Mouse (Mus musculus): ENCODE data around the gene Zrsr1.

Zrsr1 gene

DNA sequence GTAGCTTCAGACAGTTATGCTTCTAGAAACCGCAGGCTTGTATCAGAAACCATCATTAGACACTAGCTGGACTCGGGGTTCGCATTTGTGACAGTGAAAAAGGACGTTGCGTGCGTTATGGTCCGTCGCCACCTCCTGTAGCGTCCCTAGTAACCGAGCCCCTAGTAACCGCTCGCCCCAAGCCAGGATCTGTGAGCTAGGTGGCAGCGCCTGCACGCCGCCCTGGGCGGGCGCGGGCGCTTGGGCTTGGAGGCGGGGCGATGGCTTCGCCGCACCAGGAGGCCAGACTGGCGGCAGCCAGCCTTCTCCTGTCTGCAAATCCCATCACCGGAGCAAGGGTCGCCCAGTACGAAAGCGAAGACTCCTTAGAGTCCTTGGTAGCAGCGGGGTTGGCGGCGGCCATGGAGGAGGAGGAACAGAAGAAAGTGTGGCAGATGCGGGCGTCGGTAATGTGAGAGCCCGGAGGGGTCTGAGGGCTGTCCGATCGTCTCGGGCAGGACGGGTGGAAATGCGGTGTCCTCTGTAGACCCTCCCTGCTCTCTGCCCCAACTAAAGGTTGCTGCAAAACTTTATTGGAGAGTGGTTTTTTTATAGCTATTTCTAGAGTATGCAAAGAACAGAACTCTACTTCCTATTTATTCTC is 36.5 kb downstream of the Zrsr1 start:
- peak; percentile 70 for DNase-seq (ENCODE audit: low read depth, low spot score)

DNA sequence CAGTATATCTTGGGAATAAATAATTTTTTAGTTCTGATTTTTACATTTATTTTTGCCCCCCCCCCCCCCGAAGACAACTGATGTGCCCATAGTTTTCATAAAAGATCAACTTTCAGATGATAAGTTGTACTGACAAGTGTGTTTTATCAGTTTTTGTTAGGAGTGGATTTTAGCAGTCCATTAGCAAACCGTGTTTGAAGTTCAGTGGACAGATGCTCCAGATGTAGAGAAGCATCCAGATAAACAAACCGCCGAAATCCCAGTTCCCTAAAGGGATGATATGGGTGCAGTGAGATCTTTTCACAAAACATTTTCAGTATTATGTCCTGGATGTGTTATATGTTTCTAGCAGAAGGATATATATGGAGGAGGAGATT is 37.0 kb downstream of the Zrsr1 start:
- DNase-seq (ENCODE audit: low read depth, low spot score): no peak

DNA sequence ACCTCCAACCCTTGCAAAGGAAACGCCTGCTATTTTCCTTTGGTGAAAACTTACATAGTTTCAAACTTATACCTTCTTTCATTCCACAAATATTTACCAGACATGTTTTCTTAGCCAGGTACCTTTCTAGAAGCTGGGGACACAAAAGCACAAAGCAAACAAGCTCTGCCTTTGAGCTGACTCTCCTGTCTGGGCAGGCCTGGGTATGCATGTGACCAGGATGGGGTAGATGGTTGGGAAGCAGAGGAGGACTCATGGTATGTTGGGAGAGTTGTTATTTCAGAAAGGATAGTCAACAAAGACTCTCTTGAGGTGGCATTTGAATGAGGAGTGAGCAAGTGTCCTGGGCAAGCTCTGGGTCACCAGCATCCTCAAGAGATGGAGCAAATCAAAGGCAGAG is 41.3 kb downstream of the Zrsr1 start:
- DNase-seq (ENCODE audit: low read depth, low spot score): no peak

DNA sequence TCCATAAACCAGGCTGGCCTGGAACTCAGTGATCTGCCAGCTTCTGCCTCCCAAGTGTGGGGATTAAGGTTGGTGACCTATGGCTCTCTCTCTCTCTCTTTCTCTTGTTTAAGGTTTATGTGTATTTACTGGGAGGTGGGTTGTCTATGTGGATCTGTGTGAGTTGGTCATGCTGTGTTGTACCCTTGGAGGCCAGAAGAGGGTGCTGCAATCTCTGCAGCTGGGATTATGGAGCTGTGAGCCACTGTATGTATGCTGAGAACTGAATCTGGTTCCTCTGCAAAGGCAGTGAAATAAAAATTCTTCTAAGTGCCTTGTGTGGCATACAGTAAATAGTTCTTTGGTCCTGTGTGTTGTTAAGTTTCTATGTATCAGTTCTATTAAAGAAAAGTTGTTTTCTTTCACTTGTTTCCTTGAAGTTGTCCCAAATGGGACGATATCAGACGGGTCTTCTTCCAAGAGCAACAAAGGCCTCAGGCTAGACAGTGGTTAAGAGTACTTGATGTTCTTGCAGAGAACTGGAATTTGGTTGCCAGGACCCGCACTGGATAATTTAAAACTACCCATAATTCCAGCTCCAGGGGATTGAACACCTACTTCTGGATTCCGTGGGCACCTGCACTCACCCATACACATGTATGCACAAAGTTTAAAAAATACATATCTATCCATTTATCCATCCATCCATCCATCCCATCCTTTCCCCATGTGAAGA is 41.9 kb downstream of the Zrsr1 start:
- no peak for DNase-seq (ENCODE audit: low read depth, low spot score)

DNA sequence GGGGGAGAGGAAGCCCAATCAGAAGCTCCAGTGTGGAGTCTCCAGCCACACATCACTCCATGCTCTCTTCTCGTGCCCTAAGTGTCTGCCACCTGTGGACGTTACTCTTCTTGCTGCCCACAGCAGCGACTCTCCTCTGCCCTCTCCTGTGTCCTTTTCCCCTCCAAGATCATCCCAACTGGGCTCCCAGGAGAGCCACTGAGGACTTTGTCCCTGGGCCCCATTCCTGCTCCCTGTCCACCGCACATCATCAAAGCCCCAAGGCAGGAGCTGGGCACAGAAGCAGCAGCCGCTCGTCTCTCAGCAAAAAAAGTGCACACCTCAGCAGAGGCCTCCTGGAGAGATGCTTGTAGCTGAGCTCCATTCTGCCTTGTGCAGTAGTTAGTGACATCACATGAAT is 43.2 kb downstream of the Zrsr1 start:
- no peak for DNase-seq (ENCODE audit: low read depth, low spot score)

DNA sequence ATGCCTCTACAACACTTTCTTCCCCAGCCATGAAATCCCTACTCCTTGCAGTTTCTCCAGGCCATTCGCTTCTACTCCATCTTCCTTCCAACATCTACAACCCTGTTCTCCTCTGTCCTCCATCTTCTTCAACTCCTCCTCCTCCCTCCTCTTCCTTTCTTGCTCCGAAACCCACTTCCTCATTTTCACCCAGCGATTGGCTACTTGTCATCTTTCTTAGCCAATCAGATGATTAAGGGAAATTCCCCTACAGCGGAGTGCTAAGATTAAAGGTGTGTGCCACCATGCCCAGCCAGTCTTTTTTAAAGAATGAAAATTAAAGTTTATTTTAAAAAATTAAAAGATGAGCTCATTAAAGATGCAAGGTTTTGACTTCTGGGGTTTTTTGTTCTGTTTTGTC is 46.1 kb downstream of the Zrsr1 start:
- no peak for DNase-seq (ENCODE audit: low read depth, low spot score)

DNA sequence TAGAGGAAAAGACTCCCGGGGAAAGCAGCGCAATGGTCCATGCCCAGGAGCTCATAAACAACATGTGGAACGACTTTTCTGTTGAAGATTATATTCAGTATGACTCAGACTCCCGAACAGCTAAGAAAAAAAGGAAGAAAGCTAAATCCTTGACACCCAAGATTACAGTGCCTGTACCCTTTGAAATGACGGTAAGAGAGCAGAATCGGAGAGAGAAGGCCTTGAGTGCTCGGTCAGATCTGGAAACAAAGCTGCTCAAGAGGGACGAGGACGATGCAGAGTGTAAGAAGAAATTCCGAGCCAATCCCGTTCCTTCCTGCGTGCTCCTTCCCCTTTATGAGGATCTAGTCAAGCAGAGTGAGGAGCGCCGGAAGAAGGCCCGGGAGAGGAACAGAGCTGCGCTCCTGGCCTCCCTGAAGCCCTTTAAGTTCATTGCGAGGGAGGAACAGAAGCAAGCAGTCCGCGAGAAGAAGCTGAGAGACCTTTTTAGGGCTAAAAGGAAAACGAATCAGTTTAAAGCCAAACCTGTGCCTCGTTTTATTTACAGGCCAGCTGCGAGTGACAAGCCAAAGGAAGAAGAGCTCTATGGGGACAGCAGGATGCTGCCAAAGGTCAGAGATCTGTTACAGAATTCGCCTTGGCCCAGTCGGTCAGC is 48.4 kb downstream of the Zrsr1 start:
- DNase-seq (ENCODE audit: low read depth, low spot score): no peak

DNA sequence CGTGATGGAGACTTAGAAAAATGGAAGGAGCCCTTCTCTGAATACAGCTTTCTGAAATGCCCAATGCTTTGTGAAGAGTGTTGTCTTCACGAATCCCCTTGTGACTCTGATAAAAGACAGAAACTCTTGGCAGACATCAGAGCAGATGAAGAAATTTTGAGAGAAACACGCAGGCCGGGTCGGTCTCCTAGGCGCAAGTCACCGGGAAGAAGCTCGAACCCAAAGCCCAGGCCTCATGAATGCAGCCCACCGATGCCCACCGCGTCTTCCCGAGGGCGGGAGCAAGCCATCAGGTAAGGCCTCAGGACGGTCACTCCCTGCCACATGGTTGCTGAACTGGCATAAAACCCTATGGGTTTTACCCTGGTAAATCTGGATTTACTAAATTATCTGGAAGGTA is 49.0 kb downstream of the Zrsr1 start:
- DNase-seq (ENCODE audit: low read depth, low spot score): no peak

DNA sequence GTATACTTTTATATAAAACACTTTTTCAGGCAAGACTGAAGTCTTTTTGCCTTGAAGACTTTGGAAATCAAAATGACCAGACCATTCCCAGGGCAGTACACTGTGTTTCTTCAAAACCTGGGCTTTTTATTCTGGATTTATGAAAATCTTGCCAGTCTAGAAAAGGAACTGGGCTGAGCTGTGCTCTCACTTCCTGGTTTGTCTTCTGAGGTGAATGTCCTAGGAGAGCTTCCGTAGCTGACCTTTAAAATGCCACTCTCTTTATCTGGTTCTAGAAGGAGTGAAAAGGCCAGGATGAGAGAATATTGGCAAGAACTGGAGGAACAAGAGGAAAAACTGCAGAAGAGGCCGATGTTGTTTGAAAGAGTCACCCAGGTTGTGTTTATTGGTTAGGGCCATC is 51.4 kb downstream of the Zrsr1 start:
- no peak for DNase-seq (ENCODE audit: low read depth, low spot score)

DNA sequence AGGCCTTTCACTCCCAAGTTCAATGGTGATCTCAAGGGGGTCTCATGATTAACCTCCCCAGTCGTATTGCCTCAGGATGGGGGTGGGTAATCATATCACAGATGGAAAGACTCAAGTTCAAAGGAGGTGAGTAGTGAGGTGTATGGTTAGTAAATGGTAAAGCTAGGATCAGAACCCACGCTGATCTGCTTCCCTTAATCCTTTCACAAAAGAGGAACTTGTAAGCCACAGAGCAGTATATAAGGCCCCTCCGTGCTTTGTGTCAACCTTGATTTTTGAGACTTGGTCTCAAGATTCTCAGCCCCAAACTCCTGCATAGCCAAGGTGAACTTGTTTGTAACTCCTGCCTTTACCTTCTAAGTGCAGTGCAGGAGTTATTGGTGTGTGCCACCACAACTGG is 52.4 kb downstream of the Zrsr1 start:
- DNase-seq (ENCODE audit: low read depth, low spot score): no peak
